Mouse (Mus musculus): ENCODE measurements at regions not wholly inside any gene's neighbourhood (a gene's known extent, or its start where the extent isn't known, plus 50 kb on each side); places are given as distances from the start of the nearest gene placed in this dataset.

GRCm38 (mm10) chr15:59160931-59161920, 272.1 kb downstream of the Gm49356 start:
- no peak for TF ChIP-seq GATA1 (IDR thresholded peaks at IDR 0.05; ENCODE audit: low read length)

GRCm38 (mm10) chr15:59167937-59168659, 279.0 kb downstream of the Gm49356 start:
- TF ChIP-seq GATA1 (IDR thresholded peaks at IDR 0.05; ENCODE audit: low read length): no peak

- no peak for TF ChIP-seq GATA1 (IDR thresholded peaks at IDR 0.05; ENCODE audit: low read length)
Observed at GRCm38 (mm10) chr15:59168660-59169170, 279.6 kb downstream of the Gm49356 start.

GRCm38 (mm10) chr15:59169237-59169797, 280.2 kb downstream of the Gm49356 start:
- TF ChIP-seq GATA1 (IDR thresholded peaks at IDR 0.05; ENCODE audit: low read length): no peak

- TF ChIP-seq GATA1 (IDR thresholded peaks at IDR 0.05; ENCODE audit: low read length): no peak
Observed at GRCm38 (mm10) chr15:59169831-59170230, 280.7 kb downstream of the Gm49356 start.

- no peak for TF ChIP-seq GATA1 (IDR thresholded peaks at IDR 0.05; ENCODE audit: low read length)
Observed at GRCm38 (mm10) chr15:59171120-59171519, 282.0 kb downstream of the Gm49356 start.

- no peak for TF ChIP-seq GATA1 (IDR thresholded peaks at IDR 0.05; ENCODE audit: low read length)
Observed at GRCm38 (mm10) chr15:59173452-59174245, 284.6 kb downstream of the Gm49356 start.

- TF ChIP-seq GATA1 (IDR thresholded peaks at IDR 0.05; ENCODE audit: low read length): no peak
Observed at GRCm38 (mm10) chr15:59174246-59174751, 285.2 kb downstream of the Gm49356 start.

GRCm38 (mm10) chr15:59174893-59175531, 285.9 kb downstream of the Gm49356 start:
- TF ChIP-seq GATA1 (IDR thresholded peaks at IDR 0.05; ENCODE audit: low read length): no peak

GRCm38 (mm10) chr15:59180076-59180475, 291.0 kb downstream of the Gm49356 start:
- no peak for TF ChIP-seq GATA1 (IDR thresholded peaks at IDR 0.05; ENCODE audit: low read length)

- TF ChIP-seq GATA1 (IDR thresholded peaks at IDR 0.05; ENCODE audit: low read length): no peak
Observed at GRCm38 (mm10) chr15:59184461-59184860, 295.4 kb downstream of the Gm49356 start.

GRCm38 (mm10) chr15:59187566-59187965, 298.5 kb downstream of the Gm49356 start:
- no peak for TF ChIP-seq GATA1 (IDR thresholded peaks at IDR 0.05; ENCODE audit: low read length)

- TF ChIP-seq GATA1 (IDR thresholded peaks at IDR 0.05; ENCODE audit: low read length): no peak
Observed at GRCm38 (mm10) chr15:59188371-59188770, 299.3 kb downstream of the Gm49356 start.

- no peak for TF ChIP-seq GATA1 (IDR thresholded peaks at IDR 0.05; ENCODE audit: low read length)
Observed at GRCm38 (mm10) chr15:59190511-59190910, 301.4 kb downstream of the Gm49356 start.
